Mouse (Mus musculus): ENCODE data around the gene Ctnnbl1. TPM values are rescaled to one million over a fixed set of nuclear protein-coding genes. Genes with fewer than 3 reads are reported as not detected.
A peak's percentile ranks its signal among the peaks of the same experiment; 100 is the strongest.

The Ctnnbl1 gene
- total RNA-seq, 2 experiments from 2014 or later, result 30.7 to 35.2 TPM

- DNase-seq (ENCODE audit: low spot score in 2 of 2), result peak in 1 of 2 experiments; percentile 33
These were observed 10.8 kb downstream of the Ctnnbl1 start for GRCm38 (mm10) chr2:157747989-157748388.

- DNase-seq (ENCODE audit: low spot score in 2 of 2), result peak in 1 of 2 experiments; percentile 37
These were observed 13.3 kb downstream of the Ctnnbl1 start for GRCm38 (mm10) chr2:157750481-157750880.

GRCm38 (mm10) chr2:157750926-157751588, 13.9 kb downstream of the Ctnnbl1 start:
- DNase-seq (ENCODE audit: low spot score in 2 of 2), result no peak

- peak; percentile 27 to 54 for DNase-seq (ENCODE audit: low spot score in 2 of 2)
These were observed 14.6 kb downstream of the Ctnnbl1 start for GRCm38 (mm10) chr2:157751589-157752373.

- no peak for DNase-seq (ENCODE audit: low spot score in 2 of 2)
These were observed 15.2 kb downstream of the Ctnnbl1 start for GRCm38 (mm10) chr2:157752374-157752743.

GRCm38 (mm10) chr2:157755771-157756170, 18.6 kb downstream of the Ctnnbl1 start:
- no peak for DNase-seq (ENCODE audit: low spot score in 2 of 2)

GRCm38 (mm10) chr2:157756193-157756592, 19.0 kb downstream of the Ctnnbl1 start:
- DNase-seq (ENCODE audit: low spot score in 2 of 2), result no peak

- DNase-seq (ENCODE audit: low spot score in 2 of 2), result no peak
These were observed 21.2 kb downstream of the Ctnnbl1 start for GRCm38 (mm10) chr2:157758395-157758794.

- DNase-seq (ENCODE audit: low spot score in 2 of 2), result no peak
These were observed 22.5 kb downstream of the Ctnnbl1 start for GRCm38 (mm10) chr2:157759717-157760116.

- DNase-seq (ENCODE audit: low spot score in 2 of 2), result no peak
These were observed 25.7 kb downstream of the Ctnnbl1 start for GRCm38 (mm10) chr2:157762903-157763302.

GRCm38 (mm10) chr2:157766591-157766990, 29.4 kb downstream of the Ctnnbl1 start:
- no peak for DNase-seq (ENCODE audit: low spot score in 2 of 2)

- DNase-seq (ENCODE audit: low spot score in 2 of 2), result no peak
These were observed 31.7 kb downstream of the Ctnnbl1 start for GRCm38 (mm10) chr2:157768682-157769429.

- no peak for DNase-seq (ENCODE audit: low spot score in 2 of 2)
These were observed 33.6 kb downstream of the Ctnnbl1 start for GRCm38 (mm10) chr2:157770761-157771160.

- DNase-seq (ENCODE audit: low spot score in 2 of 2), result no peak
These were observed 36.5 kb downstream of the Ctnnbl1 start for GRCm38 (mm10) chr2:157773661-157774060.

GRCm38 (mm10) chr2:157775957-157776356, 38.8 kb downstream of the Ctnnbl1 start:
- peak in 1 of 2 experiments; percentile 30 for DNase-seq (ENCODE audit: low spot score in 2 of 2)

GRCm38 (mm10) chr2:157780956-157781355, 43.8 kb downstream of the Ctnnbl1 start:
- no peak for DNase-seq (ENCODE audit: low spot score in 2 of 2)

- DNase-seq (ENCODE audit: low spot score in 2 of 2), result peak; percentile 32 to 69
These were observed 46.0 kb downstream of the Ctnnbl1 start for GRCm38 (mm10) chr2:157783152-157783551.

GRCm38 (mm10) chr2:157784238-157784637, 47.0 kb downstream of the Ctnnbl1 start:
- DNase-seq (ENCODE audit: low spot score in 2 of 2), result no peak

- no peak for DNase-seq (ENCODE audit: low spot score in 2 of 2)
These were observed 47.4 kb downstream of the Ctnnbl1 start for GRCm38 (mm10) chr2:157784647-157785046.

- no peak for DNase-seq (ENCODE audit: low spot score in 2 of 2)
These were observed 52.0 kb downstream of the Ctnnbl1 start for GRCm38 (mm10) chr2:157789226-157789625.

- DNase-seq (ENCODE audit: low spot score in 2 of 2), result no peak
These were observed 53.8 kb downstream of the Ctnnbl1 start for GRCm38 (mm10) chr2:157790836-157791495.

Measured in left cerebral cortex, adult 18-20 months (tissue).